Mouse (Mus musculus): Measurements from ENCODE around the gene Gm13889.

Gene Gm13889

GRCm38 (mm10) chr2:93956908-93957784 lies at the start of gene Gm13889:
Gene Gm13889, minus strand, starts transcription at chr2:93957201.
- peak; percentile 64 for DNase-seq

DNA sequence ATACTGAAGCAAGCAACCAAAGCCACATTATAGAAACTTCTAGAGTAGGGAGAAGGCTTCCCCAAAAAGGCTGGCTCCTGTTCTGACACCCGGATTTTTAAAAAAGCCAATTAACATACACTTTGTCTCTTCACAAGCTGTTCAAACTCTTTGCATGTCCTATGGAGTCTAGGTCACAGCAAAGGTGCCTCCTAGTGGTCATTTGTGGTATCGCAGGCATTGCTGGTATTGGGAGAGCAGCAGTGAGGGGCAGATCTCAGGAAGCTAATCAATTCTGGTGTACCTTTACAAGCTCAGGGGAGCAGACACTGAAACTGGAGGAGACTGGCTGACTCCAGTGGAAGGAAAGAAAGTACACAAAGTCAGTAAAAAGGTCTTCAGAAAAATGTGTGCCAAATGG lies 45.3 kb upstream of the Gm13889 start:
- DNase-seq: peak; percentile 90

GRCm38 (mm10) chr2:94001918-94002317 lies 44.9 kb upstream of the Gm13889 start:
- no peak for DNase-seq

- no peak for DNase-seq
Observed at GRCm38 (mm10) chr2:94001411-94001810, 44.4 kb upstream of the Gm13889 start.

DNA sequence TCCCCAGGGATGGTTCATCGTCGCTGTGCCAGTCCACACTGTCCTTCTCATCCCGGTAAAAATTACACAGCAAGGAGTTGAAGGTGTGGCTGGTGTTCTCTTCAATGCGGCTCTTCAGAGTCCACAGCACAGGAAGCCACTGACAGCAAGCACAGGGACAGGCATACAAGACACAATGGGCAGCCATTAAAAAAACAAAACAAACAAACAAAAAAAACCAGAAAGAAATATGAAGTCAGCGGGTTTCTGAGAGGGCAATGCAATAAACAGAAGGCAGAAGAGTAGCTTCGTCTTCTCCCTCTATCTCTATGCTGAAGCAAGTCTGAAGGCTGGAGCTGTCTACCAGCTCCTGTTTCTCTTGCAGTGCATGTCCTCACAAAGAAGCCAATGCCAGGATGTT lies 39.3 kb upstream of the Gm13889 start, which contains the start of gene Gm27027:
TSS of gene Gm27027 (minus strand) at position 101 of the 400 bp plus-strand sequence.
- DNase-seq: no peak

GRCm38 (mm10) chr2:93992810-93993209 lies 35.8 kb upstream of the Gm13889 start:
- DNase-seq: no peak

DNA sequence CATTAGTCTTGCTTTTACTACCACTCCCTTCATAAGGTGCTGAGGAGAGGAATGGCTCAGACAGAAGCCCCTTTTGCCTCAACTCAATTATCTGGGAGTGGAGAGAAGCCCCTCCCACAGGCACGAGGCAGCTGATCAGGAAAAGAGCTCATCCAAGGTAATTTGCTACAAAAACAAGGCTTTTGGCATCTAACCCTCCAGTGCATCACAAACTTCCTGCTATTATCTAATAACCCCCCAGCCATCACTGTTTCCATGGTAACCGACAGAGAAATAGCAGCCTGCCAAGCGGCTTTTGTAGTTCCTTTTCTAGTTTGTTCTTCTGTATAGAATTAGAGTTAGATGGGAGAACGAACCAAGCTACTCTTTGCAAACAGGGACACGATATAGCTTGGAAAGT lies 35.3 kb upstream of the Gm13889 start:
- no peak for DNase-seq

DNA sequence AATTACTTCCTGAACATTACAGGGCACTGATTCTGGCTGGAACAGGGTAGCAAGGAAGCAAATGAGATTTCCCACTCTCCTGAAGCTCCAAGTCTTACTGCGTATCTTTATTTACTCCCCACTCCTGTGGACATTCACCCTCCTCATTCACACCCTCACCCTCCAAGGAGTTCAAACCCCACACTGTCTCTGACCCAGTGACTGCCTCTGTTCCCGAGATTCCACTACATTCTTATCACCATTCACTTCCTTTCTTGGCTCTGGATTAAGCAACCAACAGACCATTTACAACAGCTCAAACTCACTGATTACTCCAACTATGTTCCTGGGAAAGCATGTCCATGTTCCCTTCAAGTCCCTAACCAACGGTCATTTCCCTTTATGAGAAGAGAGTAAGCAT lies 34.3 kb upstream of the Gm13889 start:
- no peak for DNase-seq

DNA sequence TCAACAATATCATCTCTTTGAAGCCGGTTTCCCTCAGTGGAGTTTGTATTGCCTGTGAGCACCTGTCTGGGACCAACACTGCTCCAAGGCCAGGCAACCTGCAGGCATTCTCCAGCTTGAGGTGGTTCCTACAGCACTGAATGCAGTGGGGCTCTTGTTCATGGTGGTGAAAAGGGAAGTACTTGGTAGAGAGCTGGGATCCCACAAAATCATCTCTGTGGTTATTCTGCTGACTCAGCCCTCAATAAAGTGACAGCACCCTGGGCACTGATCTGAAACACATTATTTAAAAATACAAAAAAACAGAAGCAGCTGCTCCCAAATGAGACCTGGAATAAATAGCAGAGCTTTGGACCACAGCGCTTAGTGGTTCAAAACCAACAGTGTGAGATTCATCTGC lies 31.4 kb upstream of the Gm13889 start:
- DNase-seq: no peak

- no peak for DNase-seq
Observed at GRCm38 (mm10) chr2:93982457-93983235, 25.6 kb upstream of the Gm13889 start.

DNA sequence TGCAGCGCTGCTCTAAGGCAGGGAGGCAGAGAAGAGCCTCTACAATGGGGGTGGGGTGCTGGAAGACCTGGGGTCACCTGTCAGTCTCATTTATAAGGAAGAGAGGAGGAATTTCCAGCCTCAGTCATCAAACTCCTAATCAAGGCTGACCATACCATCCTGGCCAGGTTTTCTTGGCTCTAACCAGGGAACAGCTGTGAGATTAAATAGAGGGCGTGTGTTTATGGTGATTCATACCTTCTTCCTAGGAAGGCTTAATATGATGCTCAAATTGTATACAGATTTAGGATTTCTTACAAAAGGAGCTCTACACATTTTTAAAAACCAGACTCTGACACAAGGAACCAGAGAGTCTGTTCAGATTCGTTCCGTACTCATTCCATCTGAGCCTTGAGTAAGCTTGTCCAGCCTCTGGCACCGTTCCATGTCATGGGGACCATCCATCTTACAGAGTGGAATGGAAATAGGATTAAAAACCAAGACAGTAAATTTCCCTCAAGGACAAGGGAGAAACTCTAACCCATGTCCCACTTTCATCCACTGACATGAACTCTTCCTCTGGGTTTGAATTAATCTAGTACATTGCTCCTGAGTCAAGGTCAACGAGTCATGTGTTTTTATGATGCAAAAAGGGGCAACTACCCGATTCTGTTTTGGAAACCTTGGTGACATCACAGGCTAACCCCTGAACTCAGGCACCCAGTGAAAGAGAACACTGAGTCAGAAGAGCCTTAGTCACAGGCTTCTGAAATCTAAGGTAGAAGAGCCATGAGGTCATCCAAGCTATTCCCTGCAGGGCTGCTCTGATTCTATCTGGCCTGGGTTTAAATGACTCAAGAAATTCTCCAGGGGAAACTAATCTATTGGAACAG lies 22.5 kb upstream of the Gm13889 start:
- DNase-seq: peak; percentile 65

- DNase-seq: peak; percentile 59
Observed at GRCm38 (mm10) chr2:93976436-93977252, 19.6 kb upstream of the Gm13889 start.

GRCm38 (mm10) chr2:93975526-93976435 lies 18.8 kb upstream of the Gm13889 start:
- no peak for DNase-seq

- no peak for DNase-seq
Observed at GRCm38 (mm10) chr2:93975041-93975440, 18.0 kb upstream of the Gm13889 start.

- DNase-seq: no peak
Observed at GRCm38 (mm10) chr2:93971647-93972046, 14.6 kb upstream of the Gm13889 start.

GRCm38 (mm10) chr2:93964494-93965160 lies 7.6 kb upstream of the Gm13889 start:
- peak; percentile 54 for DNase-seq

- peak; percentile 53 for DNase-seq
Observed at GRCm38 (mm10) chr2:93963802-93964201, 6.8 kb upstream of the Gm13889 start.

DNA sequence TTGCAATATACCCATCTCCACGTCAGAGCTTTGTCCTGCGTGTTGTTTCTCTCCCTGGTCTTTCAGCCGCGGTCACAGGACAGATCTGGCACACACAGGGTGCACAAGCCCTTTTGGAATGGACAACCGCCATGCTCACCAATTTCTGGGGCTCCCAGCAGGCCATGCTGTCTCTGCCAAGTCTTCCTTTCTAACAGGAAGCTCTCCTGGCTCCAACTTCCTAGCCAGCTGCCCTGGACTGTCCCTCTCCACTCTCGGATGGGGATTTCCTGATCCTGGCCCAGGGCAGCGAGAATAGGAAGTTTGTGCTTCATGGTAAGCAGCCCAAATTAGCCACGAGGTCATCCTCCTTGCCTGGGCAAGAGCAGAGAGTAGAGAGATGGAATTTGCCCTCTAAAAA lies 4.7 kb upstream of the Gm13889 start:
- DNase-seq: peak; percentile 93

GRCm38 (mm10) chr2:93959346-93959745 lies 2.3 kb upstream of the Gm13889 start:
- DNase-seq: no peak

DNA sequence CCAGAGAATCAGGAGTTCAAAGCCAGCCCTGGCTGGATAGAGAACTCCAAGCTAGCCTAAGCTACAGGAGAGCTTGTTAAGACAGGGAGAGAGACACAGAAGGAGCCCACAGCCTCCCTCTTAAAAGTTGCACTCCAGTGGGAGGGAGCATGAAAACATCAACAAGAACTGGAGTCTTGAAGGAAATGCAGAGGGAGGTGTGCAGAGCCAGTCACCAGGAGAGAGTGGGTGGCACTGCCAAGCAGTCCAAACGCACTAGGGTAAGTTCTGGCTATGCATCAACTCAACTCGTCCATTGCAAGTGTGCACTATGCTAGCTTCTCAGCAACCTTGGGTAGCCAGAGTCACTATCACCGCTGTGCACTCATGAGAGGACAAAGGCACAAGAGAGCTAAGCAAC lies 1.2 kb upstream of the Gm13889 start:
- no peak for DNase-seq
